8 mouse cellular contexts compared by ENCODE assay signal in genomic region chr10:52704101-52705051, GRCm38 (mm10). TPM values are rescaled to one million over a fixed set of nuclear protein-coding genes. Genes with fewer than 3 reads are reported as not detected.
DNase-seq lines count a peak whose midpoint lies in the region; ATAC-seq and TF ChIP-seq lines count a peak whose summit lies in the region.

No protein-coding gene starts in this region.

- peaks cover 9% of the 10 kb centered on the region; the same call in 1 of the 2 replicates for H3K4me1 ChIP-seq in heart, embryonic 16.5 days (ENCODE audit: control insufficient read depth, insufficient read depth, low read length)
- peaks cover 11% of the 10 kb centered on the region for H3K4me1 ChIP-seq in stomach, embryonic 14.5 days (ENCODE audit: control insufficient read depth, insufficient read depth, low read length)

- H3K27ac ChIP-seq in heart, embryonic 16.5 days (ENCODE audit: low read length): no peak overlapping the region
- H3K27ac ChIP-seq in layer of hippocampus, adult 2 months: peak overlapping the region; percentile 88
- no peak overlapping the region for H3K27ac ChIP-seq in stomach, embryonic 14.5 days (ENCODE audit: low read length)

- DNase-seq in 3134 (ENCODE audit: extremely low read depth, insufficient read length, low spot score) (peak; percentile 6), MN1 (ENCODE audit: low spot score) (peak; percentile 48)
- DNase-seq in embryo, embryonic 11.5 days (ENCODE audit: low read depth, low spot score): peak; percentile 58
- peak; percentile 26 to 55 for DNase-seq in layer of hippocampus, adult 2 months (ENCODE audit: low spot score in 2 of 2)
- DNase-seq in lung, postnatal 10 days: peak; percentile 3
- DNase-seq in thymus, postnatal 36 days: no peak

- TF ChIP-seq CTCF in layer of hippocampus, adult 2 months (conservative IDR thresholded peaks at IDR 0.05): no peak

- WGBS in heart, embryonic 16.5 days: 3% methylated on average over 31 of the region's 31 CpGs
- WGBS in stomach, embryonic 14.5 days: 4% methylated on average over 31 of the region's 31 CpGs

- H3K4me3 ChIP-seq in heart, embryonic 16.5 days (ENCODE audit: low read length): peak overlapping the region; percentile 53
- peak overlapping the region; percentile 74 for H3K4me3 ChIP-seq in layer of hippocampus, adult 2 months
- H3K4me3 ChIP-seq in stomach, embryonic 14.5 days (ENCODE audit: low read depth, low read length): peak overlapping the region; percentile 24

- ATAC-seq in heart, embryonic 16.5 days (replicated peaks; ENCODE audit: extremely low read depth, insufficient read depth, low FRiP score): peak; percentile 70; the same call in 1 of the 2 replicates
- peak; percentile 77; the same call in 1 of the 2 replicates for ATAC-seq in stomach, embryonic 14.5 days (ENCODE audit: insufficient number of reproducible peaks, insufficient read depth, low FRiP score, low read depth)

- peak overlapping the region; percentile 87 for H3K4me2 ChIP-seq in heart, embryonic 16.5 days (ENCODE audit: low read depth, low read length)
- H3K4me2 ChIP-seq in stomach, embryonic 14.5 days (replicated peaks; ENCODE audit: low read depth, low read length): peak overlapping the region; percentile 77

- H3K9me3 ChIP-seq in heart, embryonic 16.5 days (replicated peaks; ENCODE audit: control insufficient read depth, low read length): no peaks in the 10 kb centered on the region
- no peaks in the 10 kb centered on the region for H3K9me3 ChIP-seq in stomach, embryonic 14.5 days (ENCODE audit: control insufficient read depth, low read depth, low read length)

- H3K36me3 ChIP-seq in heart, embryonic 16.5 days (ENCODE audit: control insufficient read depth, insufficient read depth): no peaks in the 10 kb centered on the region
- no peaks in the 10 kb centered on the region for H3K36me3 ChIP-seq in stomach, embryonic 14.5 days (ENCODE audit: control insufficient read depth, insufficient read depth, low read length)

- H3K9ac ChIP-seq in heart, embryonic 16.5 days (ENCODE audit: low read length): peak overlapping the region; percentile 56; the same call in 1 of the 2 replicates
- 0 out of 2 replicates have a peak overlapping the region, but pooled peaks have one; percentile 25 for H3K9ac ChIP-seq in stomach, embryonic 14.5 days (replicated peaks; ENCODE audit: low read depth, low read length)

- H3K27me3 ChIP-seq in heart, embryonic 16.5 days (ENCODE audit: control insufficient read depth, insufficient read depth, low read length): no peaks in the 10 kb centered on the region
- H3K27me3 ChIP-seq in stomach, embryonic 14.5 days (ENCODE audit: control insufficient read depth, insufficient read depth, low read length): no peaks in the 10 kb centered on the region

RNA-seq across cellular contexts. Expression of gene Slc35f1, which starts 14.0 kb away (rescaled TPM):
- polyA plus RNA-seq in heart, embryonic 16.5 days (2015; fragmentation: Nextera tagmentation; extraction: Ambion mirVana): 0.99 and 1.2 TPM in 2 replicates
- total RNA-seq in layer of hippocampus, adult 2 months (2021): 10 to 100 TPM; 33.7 to 34.0 TPM
- 3.4 and 3.5 TPM in 2 replicates for polyA plus RNA-seq in stomach, embryonic 14.5 days (2014; fragmentation: Nextera tagmentation; extraction: Ambion mirVana)

Comparison
In these comparisons a context has a peak if more than half of its experiments do, and no peak if none do; other contexts are left out.
1. DNase-seq: peak in 3134 (single experiment), MN1 (single experiment), embryo, embryonic 11.5 days (single experiment), layer of hippocampus, adult 2 months (2 of 2) and lung, postnatal 10 days (single experiment); none in thymus, postnatal 36 days (0 of 2).
2. H3K4me3 ChIP-seq: peak in every context shown above with its lines; median percentile 74 in layer of hippocampus, adult 2 months; 53 in heart, embryonic 16.5 days; 24 in stomach, embryonic 14.5 days.